Mouse (Mus musculus) megakaryocyte, embryonic 14.5 days (primary cell): ENCODE measurements around the gene Pdlim7. TPM values are rescaled to one million over a fixed set of nuclear protein-coding genes. Genes with fewer than 3 reads are reported as not detected.

Experiments used
- H3K27me3 ChIP-seq: replicated peaks from 2 replicates; pipeline ENCODE3; 2012; ENCODE audit warnings: inconsistent platforms
- H3K36me3 ChIP-seq: replicated peaks from 2 replicates; pipeline ENCODE3; 2012; ENCODE audit warnings: low read length, inconsistent platforms, mixed read lengths
- H3K4me1 ChIP-seq: 2 replicates; pipeline ENCODE4 v1.6.1; 2012; ENCODE audit warnings: inconsistent platforms
- H3K4me3 ChIP-seq: replicated peaks from 2 replicates; pipeline ENCODE3; 2012; ENCODE audit warnings: moderate library complexity, mild to moderate bottlenecking, inconsistent platforms
- H3K9me3 ChIP-seq: 2 replicates; pipeline ENCODE4 v1.6.1; 2012; ENCODE audit warnings: inconsistent platforms
- FLI1 ChIP-seq: IDR thresholded peaks from 2 replicates; pipeline ENCODE4 v1.6.1; 2012; ENCODE audit warnings: low read length, inconsistent platforms, mixed read lengths
- GATA1 ChIP-seq: IDR thresholded peaks from 3 replicates; pipeline ENCODE4 v1.6.1; 2012; ENCODE audit warnings: mixed read lengths, low read length, inconsistent platforms, borderline replicate concordance
- polyA plus RNA-seq: library from polyadenylated mRNA; stranded (reverse); fragments of >175 nt; gene quantifications from 2 replicates; pipeline ENCODE4 v1.2.3, GENCODE M21; 2012; ENCODE audit warnings: low replicate concordance; ENCODE audit not compliant: insufficient read depth

The Pdlim7 gene
- polyA plus RNA-seq, 1 experiment: 681 TPM

DNA sequence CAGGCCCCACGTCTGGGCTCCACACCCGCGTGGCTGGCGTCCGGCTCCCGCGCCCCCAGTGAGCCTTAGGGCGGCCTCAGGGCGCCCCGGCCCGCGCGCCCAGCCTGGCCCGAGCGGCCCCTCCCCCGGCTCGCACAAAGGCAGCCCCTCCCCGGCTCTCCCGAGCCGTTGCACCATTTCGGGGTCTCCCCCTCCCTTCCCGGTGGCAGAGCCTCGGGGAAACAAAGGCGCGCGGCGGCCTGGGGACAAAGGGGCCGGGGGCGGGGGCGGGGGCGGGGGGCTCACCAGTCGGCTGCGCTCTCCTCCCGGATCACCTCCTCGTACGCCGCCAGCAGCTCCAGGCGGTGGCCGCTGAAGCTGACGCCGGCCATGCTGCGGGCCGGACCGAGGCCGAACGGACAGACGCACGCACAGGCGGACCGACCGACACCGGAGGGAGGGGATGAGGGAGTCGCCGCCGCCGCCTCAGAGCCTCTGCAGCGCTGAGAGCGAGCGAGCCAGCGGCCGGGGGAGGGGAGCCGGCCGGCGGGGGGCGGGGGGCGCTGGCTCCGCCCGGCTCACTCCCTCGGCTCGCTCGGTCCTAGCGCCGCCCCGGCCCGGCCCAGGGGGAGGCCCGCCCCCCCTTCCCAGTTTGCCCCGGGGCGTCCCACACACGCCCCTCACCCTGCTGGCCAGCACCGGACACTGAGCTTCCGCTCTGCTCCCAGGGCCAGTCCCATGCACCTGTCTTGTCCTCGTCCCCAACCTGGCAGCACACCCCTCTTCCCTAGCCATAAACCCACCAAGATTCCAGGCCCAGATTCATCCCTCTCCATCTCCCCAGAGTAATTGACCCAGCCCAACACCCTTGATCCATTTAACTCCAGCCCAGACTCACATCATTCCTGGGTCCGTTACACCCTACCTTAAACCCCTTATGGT is 25.6 kb downstream of the Pdlim7 start, which contains the start of gene Dbn1:
Dbn1 (minus strand) TSS at position 534 of the 921 bp plus-strand sequence.
- Histone ChIP-seq H3K36me3 (no peaks in the 10 kb centered on the region), H3K9me3 (peaks cover 8% of the 10 kb centered on the region), H3K4me3 (peak within 1 kb of the TSS; percentile 91), H3K27me3 (peaks cover 86% of the 10 kb centered on the region), H3K4me1 (peaks cover 45% of the 10 kb centered on the region)
- TF ChIP-seq GATA1 (no peak), FLI1 (no peak)

- H3K4me3 ChIP-seq: peak overlapping the region; percentile 91
Observed at GRCm38 (mm10) chr13:55486916-55487577, 26.4 kb downstream of the Pdlim7 start.

DNA sequence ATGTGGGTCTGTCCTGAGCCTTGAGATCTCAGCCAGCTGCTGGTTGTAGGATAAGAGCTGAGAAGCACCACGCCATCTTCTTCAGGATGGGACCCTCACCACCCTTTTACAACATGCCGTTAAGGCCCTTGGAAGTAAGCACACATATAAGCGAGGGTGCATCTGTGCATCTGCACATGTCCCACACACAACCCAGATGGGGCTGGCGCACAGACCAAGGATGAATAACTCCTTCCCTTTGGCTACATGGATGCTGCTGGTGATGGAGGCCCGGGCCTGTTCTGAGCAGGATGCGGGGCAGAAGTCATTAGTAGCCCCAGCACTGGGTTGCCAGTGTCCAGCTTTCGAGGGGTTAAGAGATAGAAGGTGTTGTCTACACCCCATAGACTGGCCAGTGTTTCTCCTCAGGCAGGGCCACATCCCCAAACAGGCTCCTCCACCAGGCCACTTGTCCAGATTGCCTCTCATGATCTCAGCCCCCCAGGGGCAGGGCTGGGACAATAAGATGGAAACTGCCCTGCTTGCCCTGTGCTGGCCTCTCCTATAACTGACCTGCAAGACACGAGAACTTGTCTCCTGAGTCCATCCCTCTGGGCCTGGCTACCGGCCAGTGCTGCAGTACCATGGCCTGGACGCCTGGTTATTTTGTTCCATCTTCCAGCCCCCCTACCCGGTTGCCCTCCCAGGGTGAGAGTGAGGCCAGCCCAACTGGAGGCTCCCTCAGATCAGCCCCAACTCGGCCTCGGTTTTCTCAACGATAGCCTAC is 27.3 kb downstream of the Pdlim7 start:
- TF ChIP-seq GATA1 (no peak), FLI1 (no peak)
- Histone ChIP-seq H3K36me3 (no peaks in the 10 kb centered on the region), H3K4me1 (peaks cover 45% of the 10 kb centered on the region), H3K4me3 (no peak overlapping the region), H3K27me3 (peaks cover 87% of the 10 kb centered on the region), H3K9me3 (peaks cover 8% of the 10 kb centered on the region)

More at GRCm38 (mm10) chr13:55486916-55487577, 26.4 kb downstream of the Pdlim7 start:
- Histone ChIP-seq H3K27me3 (peaks cover 86% of the 10 kb centered on the region), H3K4me1 (peaks cover 45% of the 10 kb centered on the region), H3K36me3 (no peaks in the 10 kb centered on the region), H3K9me3 (peaks cover 8% of the 10 kb centered on the region)
- no peak for TF ChIP-seq GATA1
- no peak for TF ChIP-seq FLI1

DNA sequence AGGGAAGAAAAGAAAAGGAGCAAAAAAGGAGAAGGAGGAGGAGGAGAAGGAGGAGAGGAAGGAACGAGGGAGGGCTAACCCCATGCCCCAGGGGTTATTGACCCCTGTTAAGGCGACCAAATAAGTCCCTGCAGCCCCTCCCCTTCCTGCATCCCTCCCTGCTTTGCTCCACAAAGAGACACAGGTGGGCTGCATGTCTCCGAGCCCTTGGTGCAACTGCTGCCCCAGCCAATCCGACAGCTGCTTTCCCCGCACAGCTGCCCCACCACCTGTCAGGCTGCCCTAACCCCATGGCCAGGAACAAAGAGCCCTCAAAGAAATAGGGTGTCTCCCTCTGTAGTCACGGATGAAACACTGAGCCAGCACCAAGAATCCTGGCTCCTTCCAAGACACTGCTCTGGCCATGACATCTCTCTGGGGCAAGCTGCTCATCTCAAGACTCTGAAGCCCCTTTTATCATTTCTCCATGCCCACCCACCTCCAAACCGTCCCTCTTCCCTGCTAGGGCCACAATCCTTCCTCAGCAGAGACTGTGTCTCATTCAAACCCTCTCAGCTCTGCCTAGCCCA is 28.9 kb downstream of the Pdlim7 start:
- H3K36me3 ChIP-seq: no peaks in the 10 kb centered on the region
- TF ChIP-seq FLI1 (no peak), GATA1 (no peak)
- peaks cover 50% of the 10 kb centered on the region for H3K4me1 ChIP-seq
- H3K9me3 ChIP-seq: peaks cover 11% of the 10 kb centered on the region
- H3K4me3 ChIP-seq: no peak overlapping the region
- peaks cover 96% of the 10 kb centered on the region for H3K27me3 ChIP-seq

DNA sequence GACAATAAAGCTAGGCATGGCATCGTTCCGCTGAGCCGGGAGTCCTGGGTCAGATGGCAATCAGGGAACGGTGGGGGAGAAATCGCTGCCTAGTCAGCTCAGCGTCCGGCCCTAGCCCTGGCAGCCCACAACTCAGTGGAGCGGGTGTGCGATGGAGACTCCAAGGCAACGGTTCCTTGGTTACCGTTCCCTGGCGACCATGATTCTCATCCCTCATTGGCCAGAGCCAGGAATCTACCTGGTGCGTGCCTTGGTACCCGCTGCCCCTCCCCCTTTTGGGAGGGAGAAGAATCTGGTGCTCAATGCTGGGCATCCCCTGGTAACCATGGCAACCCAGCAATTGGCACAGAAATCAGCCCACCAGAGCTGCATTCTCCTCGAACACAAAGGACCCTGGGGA is 29.9 kb downstream of the Pdlim7 start:
- Histone ChIP-seq H3K27me3 (peaks cover 86% of the 10 kb centered on the region), H3K36me3 (no peaks in the 10 kb centered on the region), H3K4me1 (peaks cover 60% of the 10 kb centered on the region), H3K9me3 (peaks cover 5% of the 10 kb centered on the region), H3K4me3 (no peak overlapping the region)
- TF ChIP-seq FLI1 (no peak), GATA1 (no peak)

DNA sequence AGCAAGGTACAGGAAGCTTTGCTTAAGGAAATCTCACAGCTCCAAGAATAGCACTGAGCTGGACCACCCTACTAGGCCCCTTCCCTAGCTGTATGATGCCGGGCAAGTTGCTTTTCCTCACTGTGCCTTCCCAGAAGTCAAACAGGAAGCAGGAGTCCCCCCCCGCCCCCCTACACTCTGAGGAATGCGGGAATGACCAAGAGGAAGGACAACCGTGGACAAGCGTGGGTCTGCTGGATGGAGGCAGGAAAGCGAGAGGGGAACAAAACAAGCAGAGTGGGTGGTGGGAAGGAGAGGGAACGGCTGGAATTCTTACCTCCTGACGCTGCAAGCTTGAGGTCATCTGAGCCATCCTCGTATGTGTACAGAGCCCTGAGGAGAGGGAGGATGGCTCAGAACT is 30.4 kb downstream of the Pdlim7 start:
- no peak for TF ChIP-seq FLI1
- no peak for TF ChIP-seq GATA1
- peaks cover 61% of the 10 kb centered on the region for H3K4me1 ChIP-seq
- no peak overlapping the region for H3K4me3 ChIP-seq
- peaks cover 5% of the 10 kb centered on the region for H3K9me3 ChIP-seq
- peaks cover 81% of the 10 kb centered on the region for H3K27me3 ChIP-seq
- H3K36me3 ChIP-seq: no peaks in the 10 kb centered on the region

DNA sequence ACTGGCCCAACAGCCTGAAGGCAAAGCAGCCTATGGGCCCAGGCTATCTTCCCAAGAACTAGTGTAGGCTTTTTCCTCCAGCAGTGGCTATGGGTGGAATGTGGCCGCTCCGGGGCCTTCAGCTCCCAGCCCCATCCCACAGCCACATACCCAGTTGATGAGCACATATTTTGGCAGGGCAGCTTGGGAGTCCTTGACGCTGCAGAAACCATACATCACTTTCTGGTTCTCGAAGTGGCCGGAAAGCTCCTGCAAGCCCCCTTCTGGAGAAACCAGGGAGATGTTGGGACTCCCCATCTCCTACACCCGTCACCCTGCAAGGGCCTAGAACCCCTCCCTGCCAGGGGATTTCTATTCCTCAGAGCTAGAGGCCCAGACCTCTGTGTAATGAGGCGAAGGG is 30.9 kb downstream of the Pdlim7 start:
- Histone ChIP-seq H3K9me3 (peaks cover 5% of the 10 kb centered on the region), H3K36me3 (no peaks in the 10 kb centered on the region), H3K4me1 (peaks cover 61% of the 10 kb centered on the region), H3K27me3 (peaks cover 76% of the 10 kb centered on the region), H3K4me3 (no peak overlapping the region)
- TF ChIP-seq GATA1: no peak
- TF ChIP-seq FLI1: no peak

- no peak for TF ChIP-seq FLI1
- no peak for TF ChIP-seq GATA1
- peaks cover 16% of the 10 kb centered on the region for H3K9me3 ChIP-seq
- H3K4me1 ChIP-seq: peaks cover 51% of the 10 kb centered on the region
- H3K27me3 ChIP-seq: peaks cover 76% of the 10 kb centered on the region
- H3K36me3 ChIP-seq: no peaks in the 10 kb centered on the region
- no peak overlapping the region for H3K4me3 ChIP-seq
Observed at GRCm38 (mm10) chr13:55479929-55480328, 33.5 kb downstream of the Pdlim7 start.

GRCm38 (mm10) chr13:55479008-55479407 is 34.5 kb downstream of the Pdlim7 start:
- H3K4me3 ChIP-seq: peak overlapping the region; percentile 24
- no peaks in the 10 kb centered on the region for H3K36me3 ChIP-seq
- H3K4me1 ChIP-seq: peaks cover 46% of the 10 kb centered on the region
- peaks cover 17% of the 10 kb centered on the region for H3K9me3 ChIP-seq
- H3K27me3 ChIP-seq: peaks cover 76% of the 10 kb centered on the region
- TF ChIP-seq GATA1 (no peak), FLI1 (no peak)
